Mouse (Mus musculus): ENCODE results near the gene Gm20661. TPM values are rescaled to one million over a fixed set of nuclear protein-coding genes. Genes with fewer than 3 reads are reported as not detected.

The Gm20661 gene
- polyA plus RNA-seq, 1 experiment, result not detected

GRCm38 (mm10) chr9:107981684-107982605 lies 913 bp upstream of the Gm20661 start:
- no peaks in the 10 kb centered on the region for H3K79me2 ChIP-seq (ENCODE audit: control insufficient read depth, insufficient read depth)
- H3K79me3 ChIP-seq (ENCODE audit: low read depth), result no peaks in the 10 kb centered on the region
- H3K27me3 ChIP-seq (ENCODE audit: control insufficient read depth, insufficient read depth, insufficient read length), result no peaks in the 10 kb centered on the region
- TF ChIP-seq MYOD1 (IDR thresholded peaks at IDR 0.05; ENCODE audit: control insufficient read depth, insufficient read length, low read depth) (no peak), MYOG (IDR thresholded peaks at IDR 0.05; ENCODE audit: control insufficient read depth, extremely low read depth, insufficient read length) (no peak), FOSL1 (IDR thresholded peaks at IDR 0.05; ENCODE audit: insufficient read depth, low read length, poor library complexity, severe bottlenecking) (no peak), CEBPB (IDR thresholded peaks at IDR 0.05; ENCODE audit: low read depth) (no peak), USF1 (IDR thresholded peaks at IDR 0.05; ENCODE audit: low read depth) (no peak), MAX (IDR thresholded peaks at IDR 0.05) (no peak), CTCF (IDR thresholded peaks at IDR 0.05; ENCODE audit: control insufficient read depth, insufficient read depth, insufficient read length) (no peak)
- no peaks in the 10 kb centered on the region for H3K36me3 ChIP-seq (ENCODE audit: control insufficient read depth, insufficient read depth)
- no peak overlapping the region for H3ac ChIP-seq (ENCODE audit: control insufficient read depth, insufficient read length, low read depth)
- H3K4me3 ChIP-seq (ENCODE audit: insufficient read depth, poor library complexity, severe bottlenecking), result no peak overlapping the region

GRCm38 (mm10) chr9:107983421-107983890 lies 598 bp downstream of the Gm20661 start:
- H3K79me3 ChIP-seq (ENCODE audit: low read depth), result no peaks in the 10 kb centered on the region
- TF ChIP-seq MAX (IDR thresholded peaks at IDR 0.05), result no peak
- TF ChIP-seq FOSL1 (IDR thresholded peaks at IDR 0.05; ENCODE audit: insufficient read depth, low read length, poor library complexity, severe bottlenecking), result no peak
- no peak overlapping the region for H3K4me3 ChIP-seq (ENCODE audit: insufficient read depth, poor library complexity, severe bottlenecking)
- no peak overlapping the region for H3ac ChIP-seq (ENCODE audit: control insufficient read depth, insufficient read length, low read depth)
- H3K36me3 ChIP-seq (ENCODE audit: control insufficient read depth, insufficient read depth), result no peaks in the 10 kb centered on the region
- no peaks in the 10 kb centered on the region for H3K79me2 ChIP-seq (ENCODE audit: control insufficient read depth, insufficient read depth)
- no peaks in the 10 kb centered on the region for H3K27me3 ChIP-seq (ENCODE audit: control insufficient read depth, insufficient read depth, insufficient read length)

DNA sequence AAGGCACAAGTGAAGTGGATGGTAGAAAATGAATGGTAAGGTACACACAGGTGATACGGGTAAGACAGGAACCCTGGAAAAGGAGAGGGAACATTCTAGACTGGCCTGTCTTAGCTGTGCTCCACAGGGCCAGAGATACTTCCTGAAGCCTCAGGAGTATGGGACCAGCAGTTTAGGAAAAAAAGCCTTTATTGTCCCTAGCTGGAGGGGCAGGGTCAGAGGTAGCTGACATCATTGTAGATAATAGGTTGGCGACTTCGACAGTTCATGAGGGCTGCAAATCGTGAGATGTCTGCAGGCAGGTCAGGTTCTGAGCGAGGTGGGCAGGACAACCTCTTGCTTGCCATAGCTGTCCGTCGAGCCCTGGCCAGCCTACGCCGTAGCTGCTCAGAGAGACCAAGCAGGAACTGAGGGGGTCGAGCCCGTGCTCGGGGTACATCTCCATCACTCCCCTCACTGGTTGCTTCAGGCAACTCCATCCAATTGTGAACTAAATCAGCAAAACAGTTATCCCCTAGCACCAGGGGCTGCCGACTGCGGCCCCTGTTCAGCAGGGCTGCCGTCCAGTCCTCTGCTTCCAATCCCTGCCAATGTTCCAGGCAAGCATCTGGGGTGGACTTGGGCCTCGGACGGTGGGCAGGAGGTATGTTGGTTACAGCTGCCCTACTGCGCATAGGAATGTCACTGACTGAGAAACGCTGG lies 1.3 kb downstream of the Gm20661 start:
- no peak overlapping the region for H3K4me3 ChIP-seq (ENCODE audit: insufficient read depth, poor library complexity, severe bottlenecking)
- H3K79me2 ChIP-seq (ENCODE audit: control insufficient read depth, insufficient read depth), result no peaks in the 10 kb centered on the region
- H3K27me3 ChIP-seq (ENCODE audit: control insufficient read depth, insufficient read depth, insufficient read length), result no peaks in the 10 kb centered on the region
- no peaks in the 10 kb centered on the region for H3K36me3 ChIP-seq (ENCODE audit: control insufficient read depth, insufficient read depth)
- no peak overlapping the region for H3ac ChIP-seq (ENCODE audit: control insufficient read depth, insufficient read length, low read depth)
- no peaks in the 10 kb centered on the region for H3K79me3 ChIP-seq (ENCODE audit: low read depth)
- no peak for TF ChIP-seq MAX (IDR thresholded peaks at IDR 0.05)
- no peak for TF ChIP-seq USF1 (IDR thresholded peaks at IDR 0.05; ENCODE audit: low read depth)
- TF ChIP-seq MYOG (IDR thresholded peaks at IDR 0.05; ENCODE audit: control insufficient read depth, extremely low read depth, insufficient read length), result no peak
- no peak for TF ChIP-seq CTCF (IDR thresholded peaks at IDR 0.05; ENCODE audit: control insufficient read depth, insufficient read depth, insufficient read length)
- no peak for TF ChIP-seq FOSL1 (IDR thresholded peaks at IDR 0.05; ENCODE audit: insufficient read depth, low read length, poor library complexity, severe bottlenecking)
- TF ChIP-seq MYOD1 (IDR thresholded peaks at IDR 0.05; ENCODE audit: control insufficient read depth, insufficient read length, low read depth), result no peak
- no peak for TF ChIP-seq CEBPB (IDR thresholded peaks at IDR 0.05; ENCODE audit: low read depth)

- no peak overlapping the region for H3ac ChIP-seq (ENCODE audit: control insufficient read depth, insufficient read length, low read depth)
- no peaks in the 10 kb centered on the region for H3K79me3 ChIP-seq (ENCODE audit: low read depth)
- no peak for TF ChIP-seq CEBPB (IDR thresholded peaks at IDR 0.05; ENCODE audit: low read depth)
- no peak for TF ChIP-seq MAX (IDR thresholded peaks at IDR 0.05)
- no peak for TF ChIP-seq FOSL1 (IDR thresholded peaks at IDR 0.05; ENCODE audit: insufficient read depth, low read length, poor library complexity, severe bottlenecking)
- no peak for TF ChIP-seq MYOD1 (IDR thresholded peaks at IDR 0.05; ENCODE audit: control insufficient read depth, insufficient read length, low read depth)
- TF ChIP-seq MYOG (IDR thresholded peaks at IDR 0.05; ENCODE audit: control insufficient read depth, extremely low read depth, insufficient read length), result no peak
- no peak for TF ChIP-seq CTCF (IDR thresholded peaks at IDR 0.05; ENCODE audit: control insufficient read depth, insufficient read depth, insufficient read length)
- no peak for TF ChIP-seq USF1 (IDR thresholded peaks at IDR 0.05; ENCODE audit: low read depth)
- H3K27me3 ChIP-seq (ENCODE audit: control insufficient read depth, insufficient read depth, insufficient read length), result no peaks in the 10 kb centered on the region
- H3K36me3 ChIP-seq (ENCODE audit: control insufficient read depth, insufficient read depth), result no peaks in the 10 kb centered on the region
- no peak overlapping the region for H3K4me3 ChIP-seq (ENCODE audit: insufficient read depth, poor library complexity, severe bottlenecking)
- no peaks in the 10 kb centered on the region for H3K79me2 ChIP-seq (ENCODE audit: control insufficient read depth, insufficient read depth)
Measured at GRCm38 (mm10) chr9:107984754-107985055, 1.8 kb downstream of the Gm20661 start.

DNA sequence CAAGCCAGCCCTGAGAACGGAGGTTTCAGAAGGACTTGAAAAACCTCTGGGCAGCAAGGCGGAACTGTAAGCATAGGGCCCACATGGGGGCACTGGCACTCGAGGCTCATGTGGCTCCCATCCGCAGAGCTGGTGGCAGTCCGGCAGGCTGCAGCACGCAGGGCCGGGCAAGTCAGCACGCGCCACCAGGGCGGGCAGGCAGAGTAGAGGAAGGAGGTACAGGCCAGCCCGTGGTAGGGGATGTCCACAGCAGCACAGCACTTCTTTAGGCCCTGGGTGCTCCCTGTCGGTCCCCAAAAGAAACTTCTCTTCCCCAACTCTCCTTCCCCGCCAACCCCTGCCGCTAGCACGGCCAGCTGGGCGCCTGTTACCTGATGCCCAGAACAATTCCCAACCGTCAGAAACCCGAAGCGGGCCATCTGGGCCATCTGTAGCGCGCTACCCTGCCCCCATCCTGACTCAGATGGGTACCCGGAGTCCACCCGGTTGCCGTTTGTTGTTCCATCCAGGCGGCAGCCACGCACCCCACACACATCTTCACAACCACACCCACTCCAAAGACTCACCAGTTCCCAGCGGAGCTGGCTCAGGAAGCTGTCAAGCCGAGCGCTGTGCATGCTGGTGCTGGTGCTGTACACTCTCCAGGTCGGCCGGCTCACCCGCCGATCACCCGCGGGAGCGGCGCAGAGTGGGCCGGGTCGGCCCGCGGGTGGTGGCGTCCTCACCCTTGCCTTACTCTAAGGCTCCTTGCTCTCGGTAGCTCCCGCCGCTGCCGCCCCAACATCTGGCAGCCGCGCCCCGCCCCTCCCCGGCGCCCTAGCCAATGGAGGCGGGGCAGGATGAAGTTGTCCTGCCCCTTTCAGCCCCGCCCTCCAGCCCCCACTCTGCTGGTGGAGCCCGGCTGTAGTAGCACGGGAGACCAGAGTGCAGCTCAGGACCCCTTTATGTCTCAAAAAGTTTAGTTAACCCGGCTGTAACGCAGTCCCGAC lies 2.6 kb downstream of the Gm20661 start, which contains the start of gene Inka1:
TSS of gene Inka1 (minus strand) at position 749 of the 989 bp plus-strand sequence.
- no peaks in the 10 kb centered on the region for H3K27me3 ChIP-seq (ENCODE audit: control insufficient read depth, insufficient read depth, insufficient read length)
- no peaks in the 10 kb centered on the region for H3K79me2 ChIP-seq (ENCODE audit: control insufficient read depth, insufficient read depth)
- H3K4me3 ChIP-seq (ENCODE audit: insufficient read depth, poor library complexity, severe bottlenecking), result peak within 1 kb of the TSS; percentile 34
- peak within 1 kb of the TSS; percentile 45 for H3ac ChIP-seq (ENCODE audit: control insufficient read depth, insufficient read length, low read depth)
- TF ChIP-seq USF1 (IDR thresholded peaks at IDR 0.05; ENCODE audit: low read depth) (no peak), CEBPB (IDR thresholded peaks at IDR 0.05; ENCODE audit: low read depth) (no peak), MYOD1 (IDR thresholded peaks at IDR 0.05; ENCODE audit: control insufficient read depth, insufficient read length, low read depth) (no peak), MAX (IDR thresholded peaks at IDR 0.05) (peak; percentile 61)
- H3K79me3 ChIP-seq (ENCODE audit: low read depth), result no peaks in the 10 kb centered on the region
- no peaks in the 10 kb centered on the region for H3K36me3 ChIP-seq (ENCODE audit: control insufficient read depth, insufficient read depth)
